Mouse (Mus musculus): Measurements from ENCODE around the gene Ap1ar. TPM values are rescaled to one million over a fixed set of nuclear protein-coding genes. Genes with fewer than 3 reads are reported as not detected.

Gene Ap1ar
- polyA plus RNA-seq, 1 experiment = 37.1 TPM

- Histone ChIP-seq H3K4me1 (ENCODE audit: control insufficient read depth, insufficient read depth, low read length) (no peaks in the 10 kb centered on the region), H3K27ac (ENCODE audit: insufficient read depth, low read depth, low read length) (no peak overlapping the region), H3K4me3 (ENCODE audit: insufficient read depth, low read depth, low read length) (no peak overlapping the region), H3K27me3 (replicated peaks; ENCODE audit: control insufficient read depth, insufficient read depth, low read length) (no peaks in the 10 kb centered on the region), H3K36me3 (ENCODE audit: control insufficient read depth, insufficient read depth, low read length) (no peaks in the 10 kb centered on the region)
- 76% methylated on average over 4 of the region's 4 CpGs for WGBS
- no peak for TF ChIP-seq CTCF (conservative IDR thresholded peaks at IDR 0.05; ENCODE audit: insufficient read depth, insufficient read length, low read depth, low read length)
- no peak for TF ChIP-seq POLR2A (IDR thresholded peaks at IDR 0.05; ENCODE audit: low read depth, low read length)
- DNase-seq = no peak
Measured at GRCm38 (mm10) chr3:127758806-127759205, 78.5 kb downstream of the Ap1ar start.

- Histone ChIP-seq H3K36me3 (ENCODE audit: control insufficient read depth, insufficient read depth, low read length) (no peaks in the 10 kb centered on the region), H3K4me3 (ENCODE audit: insufficient read depth, low read depth, low read length) (no peak overlapping the region), H3K4me1 (ENCODE audit: control insufficient read depth, insufficient read depth, low read length) (no peaks in the 10 kb centered on the region), H3K27ac (ENCODE audit: insufficient read depth, low read depth, low read length) (no peak overlapping the region), H3K27me3 (replicated peaks; ENCODE audit: control insufficient read depth, insufficient read depth, low read length) (no peaks in the 10 kb centered on the region)
- DNase-seq = no peak
- no peak for TF ChIP-seq CTCF (conservative IDR thresholded peaks at IDR 0.05; ENCODE audit: insufficient read depth, insufficient read length, low read depth, low read length)
- no peak for TF ChIP-seq POLR2A (IDR thresholded peaks at IDR 0.05; ENCODE audit: low read depth, low read length)
Measured at GRCm38 (mm10) chr3:127757886-127758301, 79.4 kb downstream of the Ap1ar start.

Other genes with a start within 250 kb of the Ap1ar start
- gene Neurog2, start 204.4 kb downstream of the Ap1ar start, polyA plus RNA-seq (2012; rRNA removed) = not detected in 2 replicates
- gene Alpk1, start 57.0 kb downstream of the Ap1ar start, polyA plus RNA-seq (2012; rRNA removed) = 1.4 and 2.1 TPM in 2 replicates
- gene Tifa, start 47.7 kb downstream of the Ap1ar start, polyA plus RNA-seq (2012; rRNA removed) = 2.9 and 4.1 TPM in 2 replicates
- 2.4 and 3.6 TPM in 2 replicates for gene Fam241a, start 58.8 kb upstream of the Ap1ar start, polyA plus RNA-seq (2012; rRNA removed)